Mouse (Mus musculus): ENCODE measurements around the gene Snx19.

- TF ChIP-seq CTCF (IDR thresholded peaks at IDR 0.05; ENCODE audit: control insufficient read depth, insufficient read depth, insufficient replicate concordance, low read depth, low read length), result no peak
- no peak for TF ChIP-seq POLR2A (IDR thresholded peaks at IDR 0.05; ENCODE audit: control insufficient read depth, low read depth, low read length)
Measured at GRCm38 (mm10) chr9:30425178-30425577, 1.7 kb upstream of the Snx19 start.

Data from testis, adult 2 months (tissue).